Mouse (Mus musculus) hindbrain, embryonic 11.5 days (tissue): ENCODE measurements around the gene Perp. TPM values are rescaled to one million over a fixed set of nuclear protein-coding genes. Genes with fewer than 3 reads are reported as not detected.
A peak's percentile ranks its signal among the peaks of the same experiment; 100 is the strongest.

Experiments used
- ATAC-seq: fragments of 200-750 bp; cut with Nextera tagmentation; 2 replicates; pipeline ENCODE4 v1.8.0; 2017; ENCODE audit warnings: mild to moderate bottlenecking, moderate TSS enrichment, moderate library complexity; ENCODE audit not compliant: low FRiP score
- DNase-seq: peaks from one replicate; pipeline ENCODE4 v3.0.0-alpha.2; 2015; ENCODE audit warnings: low spot score
- H3K27ac ChIP-seq: fragments of 300-500 bp; sonication (generic); 2 replicates; pipeline ENCODE4 v1.5.1; 2014; ENCODE audit warnings: mild to moderate bottlenecking, low read depth, low read length
- H3K27me3 ChIP-seq: fragments of 300-500 bp; sonication (generic); 2 replicates; pipeline ENCODE4 v1.6.1; 2014; ENCODE audit warnings: mild to moderate bottlenecking, low read length, moderate library complexity, mixed read lengths; ENCODE audit not compliant: control insufficient read depth, insufficient read depth
- H3K36me3 ChIP-seq: fragments of 300-500 bp; sonication (generic); 2 replicates; pipeline ENCODE4 v1.6.1; 2014; ENCODE audit warnings: mild to moderate bottlenecking, low read length, moderate library complexity, mixed read lengths; ENCODE audit not compliant: control insufficient read depth, insufficient read depth
- H3K4me1 ChIP-seq: fragments of 300-500 bp; sonication (generic); replicated peaks from 2 replicates; pipeline ENCODE4 v1.6.1; 2014; ENCODE audit warnings: low read length, mixed read lengths; ENCODE audit not compliant: control insufficient read depth, insufficient read depth
- H3K4me2 ChIP-seq: fragments of 300-500 bp; sonication (generic); replicated peaks from 2 replicates; pipeline ENCODE4 v1.6.1; 2014; ENCODE audit warnings: mild to moderate bottlenecking, low read depth, low read length
- H3K4me3 ChIP-seq: fragments of 300-500 bp; sonication (generic); 2 replicates; pipeline ENCODE4 v1.5.1; 2014; ENCODE audit warnings: low read depth, low read length
- H3K9ac ChIP-seq: fragments of 300-500 bp; sonication (generic); 2 replicates; pipeline ENCODE4 v1.6.1; 2014; ENCODE audit warnings: low read depth, low read length
- H3K9me3 ChIP-seq: fragments of 300-500 bp; sonication (generic); 2 replicates; pipeline ENCODE4 v1.6.1; 2016; ENCODE audit warnings: low read length; ENCODE audit not compliant: control insufficient read depth
- WGBS: fragments of 180-500 bp; shearing (Covaris S2); extraction: QIAGEN DNeasy Blood & Tissue Kit; methylation state at CpG from one replicate; pipeline ENCODE4 v1.1.7; 2014; 5-methylcytosine and 5-hydroxymethylcytosine counted together
- polyA plus RNA-seq: library from polyadenylated mRNA; unstranded; fragments of >200 nt; fragmentation: Nextera tagmentation; extraction: Ambion mirVana; gene quantifications from 2 replicates; pipeline ENCODE4 v1.2.1, GENCODE M21; 2014

Gene Perp
- 9.7 and 15.9 TPM in 2 replicates for polyA plus RNA-seq

DNA sequence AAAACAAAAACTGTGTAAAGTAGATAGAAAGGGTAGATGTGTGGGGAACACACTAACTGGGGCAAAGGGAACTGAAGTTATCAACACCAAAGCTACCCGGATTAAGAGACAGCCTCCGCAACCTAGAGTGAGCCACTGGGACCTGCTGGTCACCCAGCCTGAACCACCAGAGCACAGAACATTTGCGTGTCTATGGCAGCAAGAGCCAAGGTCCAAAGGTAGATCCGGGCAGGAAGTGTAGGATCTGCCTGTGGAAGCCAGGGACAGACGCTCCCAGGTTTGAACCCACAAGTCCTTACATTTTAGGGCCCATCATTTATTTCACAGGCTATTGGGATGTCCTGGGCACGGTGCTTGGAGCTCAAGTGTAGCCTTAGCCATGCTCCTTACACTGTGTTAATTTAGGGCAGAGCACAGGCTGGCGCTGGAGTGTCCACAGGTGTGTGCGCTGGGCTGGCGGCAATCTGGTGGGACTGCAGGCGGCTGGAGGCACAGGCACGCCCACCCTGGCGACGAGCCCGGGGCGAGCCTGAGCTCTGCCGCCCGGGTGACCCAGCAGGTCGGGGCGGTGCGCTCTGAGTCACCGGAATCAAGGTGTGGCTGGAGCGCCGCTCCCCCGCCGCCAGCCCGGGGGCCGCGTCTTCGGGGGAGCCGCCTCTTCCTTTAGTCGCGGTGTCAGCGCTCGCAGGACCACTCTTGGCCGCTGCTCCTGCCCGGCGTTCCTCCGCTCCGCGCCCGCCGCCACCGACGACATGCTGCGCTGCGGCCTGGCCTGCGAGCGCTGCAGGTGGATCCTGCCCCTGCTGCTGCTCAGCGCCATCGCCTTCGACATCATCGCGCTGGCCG is at the start of gene Perp:
Gene Perp (plus strand): TSS at position 580 of the 846 bp plus-strand sequence.
- no peak within 1 kb of the TSS for H3K27ac ChIP-seq
- peak within 1 kb of the TSS; percentile 93 for H3K4me2 ChIP-seq
- H3K4me3 ChIP-seq, result peak within 1 kb of the TSS; percentile 53
- peak within 1 kb of the TSS; percentile 47; the same call in 1 of the 2 replicates for H3K9ac ChIP-seq
- no peaks in the 10 kb centered on the region for H3K4me1 ChIP-seq
- no peaks in the 10 kb centered on the region for H3K9me3 ChIP-seq
- H3K36me3 ChIP-seq, result no peaks in the 10 kb centered on the region
- peak; percentile 87 for ATAC-seq
- peak; percentile 67 for DNase-seq
- WGBS, result 4% methylated on average over 44 of the region's 54 CpGs
- H3K27me3 ChIP-seq, result peaks cover 26% of the 10 kb centered on the region

DNA sequence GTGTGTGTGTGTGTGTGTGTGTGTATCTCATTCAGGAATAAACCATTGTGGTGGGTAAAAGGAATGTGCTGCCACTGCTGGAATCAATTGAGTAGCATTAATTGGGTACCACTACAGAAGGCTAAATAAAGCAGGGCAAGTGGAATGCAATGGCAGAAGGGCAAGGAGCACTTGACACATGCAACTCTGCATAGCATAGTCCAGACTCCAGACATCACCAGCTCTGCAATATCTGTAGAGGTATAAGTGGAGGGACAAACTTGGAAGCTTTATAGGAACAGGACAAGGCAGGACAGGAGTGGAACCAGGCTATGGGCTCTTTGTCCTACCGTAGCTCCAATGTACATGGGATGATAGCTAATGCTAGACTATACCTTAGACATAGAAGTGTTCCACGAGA is 33.1 kb upstream of the Perp start:
- DNase-seq (no peak), ATAC-seq (no peak)
- H3K4me2 ChIP-seq, result no peak overlapping the region
- no peaks in the 10 kb centered on the region for H3K36me3 ChIP-seq
- H3K27ac ChIP-seq, result no peak overlapping the region
- WGBS, result 84% methylated on average over 2 of the region's 2 CpGs
- H3K27me3 ChIP-seq, result no peaks in the 10 kb centered on the region
- H3K4me3 ChIP-seq, result no peak overlapping the region
- no peaks in the 10 kb centered on the region for H3K4me1 ChIP-seq
- H3K9ac ChIP-seq, result no peak overlapping the region
- no peaks in the 10 kb centered on the region for H3K9me3 ChIP-seq

DNA sequence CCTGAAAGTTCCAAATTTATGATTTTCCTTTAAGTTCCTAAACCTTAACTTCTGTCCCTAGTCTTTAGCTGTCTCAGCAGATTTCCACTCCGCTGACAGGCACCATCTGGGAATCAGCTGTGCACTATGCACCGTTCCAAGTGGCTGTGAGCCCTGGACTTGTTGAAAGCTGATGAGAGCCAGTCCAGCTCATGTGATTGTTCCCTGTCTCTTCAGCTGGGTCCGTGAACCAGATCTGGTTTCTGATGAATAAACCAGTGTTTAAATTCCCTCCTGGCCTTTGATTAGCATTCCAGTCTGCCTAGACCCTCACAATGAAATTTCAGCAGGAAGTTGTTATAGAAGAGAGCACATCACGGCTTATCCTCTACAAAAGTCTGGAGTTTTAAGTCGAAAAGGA is 28.3 kb upstream of the Perp start:
- DNase-seq, result peak; percentile 26
- ATAC-seq, result peak; percentile 25; the same call in 1 of the 2 replicates
- no peak overlapping the region for H3K4me2 ChIP-seq
- 57% methylated on average over 5 of the region's 5 CpGs for WGBS
- no peaks in the 10 kb centered on the region for H3K4me1 ChIP-seq
- H3K27me3 ChIP-seq, result no peaks in the 10 kb centered on the region
- H3K4me3 ChIP-seq, result no peak overlapping the region
- H3K36me3 ChIP-seq, result no peaks in the 10 kb centered on the region
- no peak overlapping the region for H3K9ac ChIP-seq
- H3K27ac ChIP-seq, result no peak overlapping the region
- no peaks in the 10 kb centered on the region for H3K9me3 ChIP-seq

DNA sequence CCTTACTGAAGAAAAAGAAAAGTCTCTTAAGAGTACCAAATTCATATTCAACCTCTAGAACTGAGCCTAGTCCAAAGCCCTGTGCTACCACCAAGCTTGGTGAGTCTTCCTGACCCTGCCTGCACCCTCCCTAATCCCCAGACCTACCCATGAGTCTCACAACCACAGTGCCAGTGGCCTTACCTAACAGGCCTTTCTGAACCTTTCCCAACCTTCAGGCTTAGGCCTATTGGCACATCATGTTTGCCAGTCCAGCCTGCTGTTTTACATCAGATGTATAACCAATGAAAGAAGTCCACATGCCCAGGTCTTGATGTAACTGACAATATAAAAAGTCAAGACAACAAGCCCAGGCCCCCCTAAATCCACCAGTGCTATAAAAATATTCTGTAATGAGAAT is 19.7 kb upstream of the Perp start:
- Histone ChIP-seq H3K4me2 (no peak overlapping the region), H3K9me3 (no peaks in the 10 kb centered on the region), H3K4me3 (no peak overlapping the region), H3K36me3 (no peaks in the 10 kb centered on the region), H3K27me3 (no peaks in the 10 kb centered on the region), H3K4me1 (no peaks in the 10 kb centered on the region), H3K9ac (no peak overlapping the region), H3K27ac (no peak overlapping the region)
- ATAC-seq (no peak), DNase-seq (no peak)

DNA sequence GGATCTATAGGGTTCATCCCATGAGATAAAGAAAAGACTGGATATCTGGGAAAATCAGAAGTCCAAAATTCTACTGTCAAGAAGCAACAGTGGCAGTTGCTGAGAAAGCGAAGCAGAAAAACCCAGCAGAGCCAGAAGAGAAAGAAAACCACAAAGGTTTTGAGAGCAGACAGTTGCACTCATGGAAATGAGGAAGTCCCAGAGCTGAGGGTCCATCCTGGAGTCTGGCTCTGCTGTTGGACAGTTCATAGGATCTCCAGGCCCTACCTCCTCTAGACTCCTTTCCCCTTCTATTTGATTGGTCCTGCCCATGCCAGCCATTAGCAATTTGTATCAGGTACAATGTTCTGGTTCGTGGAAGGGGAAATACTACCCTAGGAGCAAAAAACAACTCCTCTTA is 18.7 kb upstream of the Perp start:
- no peak for DNase-seq
- Histone ChIP-seq H3K9me3 (no peaks in the 10 kb centered on the region), H3K9ac (no peak overlapping the region), H3K36me3 (no peaks in the 10 kb centered on the region), H3K4me1 (no peaks in the 10 kb centered on the region), H3K27me3 (no peaks in the 10 kb centered on the region), H3K4me3 (no peak overlapping the region), H3K27ac (no peak overlapping the region), H3K4me2 (no peak overlapping the region)
- no peak for ATAC-seq
- WGBS, result 77% methylated on average over 2 of the region's 2 CpGs

DNA sequence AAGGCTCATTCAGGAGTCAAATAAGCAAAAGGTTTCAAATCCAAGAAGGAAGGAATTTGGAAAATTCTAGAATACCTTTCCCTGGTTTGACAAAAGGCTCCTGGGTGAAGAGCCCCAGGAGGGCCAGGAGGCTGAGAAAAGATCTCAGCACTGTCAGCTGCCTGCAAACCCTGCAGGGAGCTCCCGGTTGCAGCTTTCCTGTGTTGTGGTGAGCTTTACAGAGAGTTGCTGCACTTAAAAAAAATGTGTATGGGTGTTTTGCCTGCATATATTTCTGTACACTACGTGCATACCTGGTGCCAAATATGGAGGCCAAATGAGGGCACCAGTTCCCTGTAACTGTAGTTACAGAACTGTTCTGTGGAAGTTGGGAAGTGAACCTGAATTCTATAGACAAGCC is 16.9 kb upstream of the Perp start:
- no peaks in the 10 kb centered on the region for H3K9me3 ChIP-seq
- DNase-seq, result no peak
- no peaks in the 10 kb centered on the region for H3K27me3 ChIP-seq
- H3K4me3 ChIP-seq, result no peak overlapping the region
- 40% methylated on average over 2 of the region's 2 CpGs for WGBS
- H3K4me1 ChIP-seq, result no peaks in the 10 kb centered on the region
- no peak overlapping the region for H3K27ac ChIP-seq
- H3K36me3 ChIP-seq, result no peaks in the 10 kb centered on the region
- no peak overlapping the region for H3K4me2 ChIP-seq
- no peak for ATAC-seq
- H3K9ac ChIP-seq, result no peak overlapping the region

DNA sequence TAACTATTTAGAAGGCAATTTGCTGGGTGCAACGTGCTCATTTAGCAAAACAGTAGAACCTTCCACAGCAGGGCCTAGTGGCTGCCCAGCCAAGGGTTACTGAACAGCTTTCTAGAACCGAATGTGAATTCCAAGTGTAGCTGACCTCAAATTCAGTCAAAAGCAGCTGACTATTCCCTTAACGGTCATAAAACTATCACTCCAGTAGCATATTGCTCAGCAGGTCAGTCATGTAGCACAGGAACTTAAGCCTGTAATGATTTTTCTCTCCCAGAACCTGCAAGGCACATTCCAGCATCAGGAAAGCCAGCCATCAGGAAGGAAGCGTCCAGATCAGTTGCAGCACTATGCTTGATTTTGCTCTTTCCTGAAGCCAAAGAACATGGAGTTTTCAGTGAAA is 14.5 kb upstream of the Perp start:
- Histone ChIP-seq H3K36me3 (no peaks in the 10 kb centered on the region), H3K4me2 (no peak overlapping the region), H3K27me3 (no peaks in the 10 kb centered on the region), H3K27ac (no peak overlapping the region), H3K9me3 (no peaks in the 10 kb centered on the region), H3K4me3 (no peak overlapping the region), H3K4me1 (no peaks in the 10 kb centered on the region), H3K9ac (no peak overlapping the region)
- no peak for ATAC-seq
- no peak for DNase-seq
- WGBS, result 80% methylated on average over 4 of the region's 4 CpGs

DNA sequence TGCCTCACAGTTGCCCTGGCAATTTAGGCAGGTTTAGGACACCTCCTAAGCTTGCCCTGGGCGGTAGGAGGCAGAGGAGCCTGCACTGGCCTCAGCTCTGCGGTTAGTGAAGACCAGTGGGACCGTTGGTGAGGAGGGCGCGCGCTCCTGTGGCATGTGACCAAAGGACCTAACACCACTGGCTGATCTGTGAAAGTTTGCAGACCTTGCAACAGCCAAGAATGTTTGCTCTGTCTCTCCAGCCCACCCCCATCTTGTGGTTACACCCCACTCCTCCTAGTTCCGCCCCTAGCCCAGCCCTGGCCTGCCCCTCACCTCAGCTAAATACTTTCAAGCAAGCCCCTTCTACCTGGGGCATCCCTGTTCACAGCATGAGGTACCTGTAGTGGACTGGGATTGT is 13.0 kb upstream of the Perp start:
- H3K9me3 ChIP-seq, result no peaks in the 10 kb centered on the region
- H3K4me1 ChIP-seq, result no peaks in the 10 kb centered on the region
- no peak overlapping the region for H3K27ac ChIP-seq
- no peak overlapping the region for H3K4me3 ChIP-seq
- ATAC-seq (no peak), DNase-seq (no peak)
- no peaks in the 10 kb centered on the region for H3K27me3 ChIP-seq
- WGBS, result 45% methylated on average over 7 of the region's 7 CpGs
- H3K4me2 ChIP-seq, result no peak overlapping the region
- H3K9ac ChIP-seq, result no peak overlapping the region
- no peaks in the 10 kb centered on the region for H3K36me3 ChIP-seq

DNA sequence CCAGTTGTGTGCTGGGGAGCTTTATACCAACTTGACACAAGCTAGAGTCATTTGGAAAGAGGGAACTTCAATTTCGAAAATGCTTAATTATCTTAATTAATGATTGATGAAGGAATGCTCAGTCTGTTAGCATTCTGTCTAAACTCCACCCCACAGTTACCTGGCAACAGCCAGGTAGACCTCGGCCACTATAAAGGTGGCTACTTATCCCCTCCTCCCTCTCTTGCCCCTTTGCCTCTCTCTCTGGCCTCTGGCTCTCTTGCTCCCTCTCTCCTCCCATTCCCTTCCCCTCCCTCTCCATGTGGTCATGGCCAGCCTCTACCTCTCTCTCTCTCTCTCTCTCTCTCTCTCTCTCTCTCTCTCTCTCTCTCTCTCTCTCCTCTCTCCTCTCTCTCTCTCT is 10.4 kb upstream of the Perp start:
- H3K4me3 ChIP-seq, result no peak overlapping the region
- ATAC-seq (no peak), DNase-seq (no peak)
- no peak overlapping the region for H3K27ac ChIP-seq
- H3K27me3 ChIP-seq, result no peaks in the 10 kb centered on the region
- WGBS, result 56% methylated on average over 2 of the region's 2 CpGs
- no peaks in the 10 kb centered on the region for H3K9me3 ChIP-seq
- no peaks in the 10 kb centered on the region for H3K36me3 ChIP-seq
- H3K9ac ChIP-seq, result no peak overlapping the region
- H3K4me2 ChIP-seq, result no peak overlapping the region
- no peaks in the 10 kb centered on the region for H3K4me1 ChIP-seq
